Comparison of ENCODE assay signal across 17 mouse cellular contexts in genomic region chr11:68205572-68206229, GRCm38 (mm10).
DNase-seq lines count a peak whose midpoint lies in the region; ATAC-seq and TF ChIP-seq lines count a peak whose summit lies in the region.
"Had no signal": no experiment of that assay in that cellular context is flagged by ENCODE, and none has a peak within 500 bp of the region (broad histone marks: within the 10 kb centered on the region; RNA-seq: fewer than 3 reads in every experiment).

No protein-coding gene starts in this region.

- DNase-seq in cerebellum, adult 9-11 months = peak; percentile 45
- no peak for DNase-seq in cerebellum, postnatal 4 days (ENCODE audit: low spot score in 2 of 2)
- DNase-seq in midbrain, embryonic 10.5 days (ENCODE audit: low spot score) = no peak
- no peak for DNase-seq in midbrain, embryonic 14.5 days
- peak; percentile 80 for DNase-seq in midbrain, postnatal 0 days (ENCODE audit: low spot score)
- no peak for DNase-seq in adrenal gland, adult 18-20 months (ENCODE audit: low spot score in 2 of 2)
- DNase-seq: heart, adult 11 months; heart, postnatal 10 days; liver, embryonic 13.5 days; lung, postnatal 10 days; thymus, postnatal 14 days had no signal

- ATAC-seq in midbrain, embryonic 14.5 days (ENCODE audit: low FRiP score, low TSS enrichment) = no peak
- peak; percentile 90 for ATAC-seq in hindbrain, embryonic 15.5 days (ENCODE audit: low FRiP score, low read depth)
- ATAC-seq in midbrain, postnatal 0 days (ENCODE audit: low FRiP score) = peak; percentile 72
- no peak for ATAC-seq in megakaryocyte-erythroid progenitor cell, adult 5-6 weeks (replicated peaks; ENCODE audit: low FRiP score, low TSS enrichment, poor library complexity, severe bottlenecking)
- ATAC-seq: forebrain, embryonic 13.5 days; intestine, embryonic 15.5 days; Patski had no signal

- no peak overlapping the region for H3K4me3 ChIP-seq in midbrain, embryonic 10.5 days
- no peak overlapping the region for H3K4me3 ChIP-seq in midbrain, embryonic 14.5 days (replicated peaks; ENCODE audit: low read depth, low read length)
- H3K4me3 ChIP-seq in hindbrain, embryonic 15.5 days = no peak overlapping the region
- H3K4me3 ChIP-seq in midbrain, postnatal 0 days (ENCODE audit: low read depth, low read length) = no peak overlapping the region
- H3K4me3 ChIP-seq: forebrain, embryonic 13.5 days; intestine, embryonic 15.5 days; liver, embryonic 13.5 days; neural tube, embryonic 12.5 days had no signal

- peak overlapping the region; percentile 64 for H3K27ac ChIP-seq in midbrain, embryonic 10.5 days (replicated peaks)
- H3K27ac ChIP-seq in midbrain, embryonic 14.5 days (replicated peaks; ENCODE audit: low read depth, low read length) = no peak overlapping the region
- peak overlapping the region; percentile 49; the same call in 1 of the 2 replicates for H3K27ac ChIP-seq in hindbrain, embryonic 15.5 days (replicated peaks)
- peak overlapping the region; percentile 44; the same call in 1 of the 2 replicates for H3K27ac ChIP-seq in midbrain, postnatal 0 days (ENCODE audit: low read depth, low read length)
- H3K27ac ChIP-seq: forebrain, embryonic 13.5 days; intestine, embryonic 15.5 days; liver, embryonic 13.5 days; neural tube, embryonic 12.5 days had no signal

- peaks cover 49% of the 10 kb centered on the region for H3K4me1 ChIP-seq in midbrain, embryonic 10.5 days
- H3K4me1 ChIP-seq in midbrain, embryonic 14.5 days (ENCODE audit: control insufficient read depth, insufficient read depth, low read length) = no peaks in the 10 kb centered on the region
- peaks cover 16% of the 10 kb centered on the region for H3K4me1 ChIP-seq in hindbrain, embryonic 15.5 days (replicated peaks)
- H3K4me1 ChIP-seq in midbrain, postnatal 0 days (ENCODE audit: insufficient read depth, low read length) = 0 out of 2 replicates have a peak, but pooled peaks cover 3% of the 10 kb centered on the region
- H3K4me1 ChIP-seq: liver, embryonic 13.5 days had no signal

- H3K9ac ChIP-seq in midbrain, embryonic 14.5 days (replicated peaks; ENCODE audit: low read length) = no peak overlapping the region
- no peak overlapping the region for H3K9ac ChIP-seq in hindbrain, embryonic 15.5 days
- no peak overlapping the region for H3K9ac ChIP-seq in midbrain, postnatal 0 days (replicated peaks; ENCODE audit: low read length, poor library complexity, severe bottlenecking)
- H3K9ac ChIP-seq: forebrain, embryonic 13.5 days; intestine, embryonic 15.5 days; liver, embryonic 13.5 days; neural tube, embryonic 12.5 days had no signal

- WGBS in midbrain, embryonic 10.5 days = 89% methylated on average over 10 of the region's 10 CpGs
- WGBS in midbrain, embryonic 14.5 days = 83% methylated on average over 10 of the region's 10 CpGs
- 81% methylated on average over 10 of the region's 10 CpGs for WGBS in hindbrain, embryonic 15.5 days
- WGBS in midbrain, postnatal 0 days = 80% methylated on average over 10 of the region's 10 CpGs

- H3K4me2 ChIP-seq in midbrain, embryonic 14.5 days (ENCODE audit: low read length) = no peak overlapping the region
- H3K4me2 ChIP-seq in hindbrain, embryonic 15.5 days = no peak overlapping the region
- H3K4me2 ChIP-seq in midbrain, postnatal 0 days (ENCODE audit: low read depth, low read length, poor library complexity, severe bottlenecking) = no peak overlapping the region
- H3K4me2 ChIP-seq: forebrain, embryonic 13.5 days; intestine, embryonic 15.5 days; liver, embryonic 13.5 days; neural tube, embryonic 12.5 days had no signal

- H3K9me3 ChIP-seq in midbrain, embryonic 10.5 days (replicated peaks) = no peaks in the 10 kb centered on the region
- H3K9me3 ChIP-seq in midbrain, embryonic 14.5 days (ENCODE audit: control insufficient read depth, low read length) = no peaks in the 10 kb centered on the region
- no peaks in the 10 kb centered on the region for H3K9me3 ChIP-seq in hindbrain, embryonic 15.5 days
- H3K9me3 ChIP-seq in midbrain, postnatal 0 days (ENCODE audit: low read length) = no peaks in the 10 kb centered on the region
- H3K9me3 ChIP-seq: forebrain, embryonic 13.5 days; intestine, embryonic 15.5 days; liver, embryonic 13.5 days; neural tube, embryonic 12.5 days had no signal

- peaks cover 13% of the 10 kb centered on the region for H3K27me3 ChIP-seq in midbrain, embryonic 10.5 days (ENCODE audit: low read depth, poor library complexity, severe bottlenecking)
- H3K27me3 ChIP-seq in midbrain, embryonic 14.5 days (ENCODE audit: control insufficient read depth, insufficient read depth, low read length) = no peaks in the 10 kb centered on the region
- H3K27me3 ChIP-seq in hindbrain, embryonic 15.5 days = no peaks in the 10 kb centered on the region
- H3K27me3 ChIP-seq in midbrain, postnatal 0 days (ENCODE audit: insufficient read depth, low read length) = no peaks in the 10 kb centered on the region
- H3K27me3 ChIP-seq: forebrain, embryonic 13.5 days; intestine, embryonic 15.5 days; liver, embryonic 13.5 days; neural tube, embryonic 12.5 days; Patski had no signal

- H3K36me3 ChIP-seq in midbrain, embryonic 10.5 days = peaks cover 52% of the 10 kb centered on the region
- H3K36me3 ChIP-seq in midbrain, embryonic 14.5 days (ENCODE audit: control insufficient read depth, insufficient read depth, low read length) = no peaks in the 10 kb centered on the region
- H3K36me3 ChIP-seq in hindbrain, embryonic 15.5 days = no peaks in the 10 kb centered on the region
- H3K36me3 ChIP-seq in midbrain, postnatal 0 days (ENCODE audit: insufficient read depth, low read length) = no peaks in the 10 kb centered on the region
- H3K36me3 ChIP-seq: intestine, embryonic 15.5 days; liver, embryonic 13.5 days had no signal

- no peak for TF ChIP-seq CTCF in midbrain, postnatal 0 days (IDR thresholded peaks at IDR 0.05)

Comparison
In these comparisons a context has a peak if more than half of its experiments do, and no peak if none do; other contexts are left out.
1. DNase-seq: peak in cerebellum, adult 9-11 months (single experiment) and midbrain, postnatal 0 days (single experiment); none in cerebellum, postnatal 4 days (0 of 2), midbrain, embryonic 10.5 days (single experiment), midbrain, embryonic 14.5 days (single experiment) and adrenal gland, adult 18-20 months (0 of 2).
2. ATAC-seq: peak in hindbrain, embryonic 15.5 days (single experiment) and midbrain, postnatal 0 days (single experiment); none in midbrain, embryonic 14.5 days (single experiment) and megakaryocyte-erythroid progenitor cell, adult 5-6 weeks (single experiment).